Mouse (Mus musculus) olfactory bulb, adult 2 months (tissue): ENCODE data around the gene Pigh. TPM values are rescaled to one million over a fixed set of nuclear protein-coding genes. Genes with fewer than 3 reads are reported as not detected.

Experiments used
- H3K27ac ChIP-seq: fragments of 200-500 bp; 2 replicates; pipeline ENCODE4 v1.5.1; 2012; ENCODE audit warnings: low read depth, low read length; ENCODE audit not compliant: insufficient read depth
- H3K4me1 ChIP-seq: fragments of 200-500 bp; 2 replicates; pipeline ENCODE4 v1.6.1; 2012; ENCODE audit warnings: low read length; ENCODE audit not compliant: control insufficient read depth, insufficient read depth
- H3K4me3 ChIP-seq: fragments of 200-500 bp; 2 replicates; pipeline ENCODE4 v1.5.1; 2012; ENCODE audit warnings: mild to moderate bottlenecking, low read depth, low read length, moderate library complexity; ENCODE audit not compliant: insufficient read depth
- CTCF ChIP-seq: fragments of 200-500 bp; IDR thresholded peaks from 2 replicates; pipeline ENCODE4 v1.5.1; 2012; ENCODE audit warnings: low read depth, mild to moderate bottlenecking, low read length, moderate library complexity; ENCODE audit not compliant: insufficient read depth
- POLR2A ChIP-seq: fragments of 200-500 bp; IDR thresholded peaks from 2 replicates; pipeline ENCODE4 v1.6.1; 2012; ENCODE audit warnings: mild to moderate bottlenecking, low read depth, low read length, moderate library complexity; ENCODE audit not compliant: insufficient read depth
- WGBS: fragments of 180-500 bp; shearing (Covaris S2); methylation state at CpG from one replicate; pipeline ENCODE4 v1.1.7; 2018; 5-methylcytosine and 5-hydroxymethylcytosine counted together
- polyA plus RNA-seq: library from polyadenylated mRNA; stranded (reverse); fragments of >200 nt; gene quantifications from 2 replicates; pipeline ENCODE4 v1.2.4, GENCODE M21; 2012; ENCODE audit warnings: low replicate concordance; ENCODE audit not compliant: missing spikeins, insufficient read depth, insufficient read length

The Pigh gene
- polyA plus RNA-seq, 1 experiment = not detected

GRCm38 (mm10) chr12:79052073-79052472, 37.4 kb downstream of the Pigh start:
- 92% methylated on average over 2 of the region's 2 CpGs for WGBS
- Histone ChIP-seq H3K27ac (no peak overlapping the region), H3K4me1 (peaks cover 2% of the 10 kb centered on the region; the same call in 1 of the 2 replicates), H3K4me3 (no peak overlapping the region)
- TF ChIP-seq CTCF = no peak
- no peak for TF ChIP-seq POLR2A

GRCm38 (mm10) chr12:79050545-79051212, 38.8 kb downstream of the Pigh start:
- TF ChIP-seq CTCF (no peak), POLR2A (no peak)

DNA sequence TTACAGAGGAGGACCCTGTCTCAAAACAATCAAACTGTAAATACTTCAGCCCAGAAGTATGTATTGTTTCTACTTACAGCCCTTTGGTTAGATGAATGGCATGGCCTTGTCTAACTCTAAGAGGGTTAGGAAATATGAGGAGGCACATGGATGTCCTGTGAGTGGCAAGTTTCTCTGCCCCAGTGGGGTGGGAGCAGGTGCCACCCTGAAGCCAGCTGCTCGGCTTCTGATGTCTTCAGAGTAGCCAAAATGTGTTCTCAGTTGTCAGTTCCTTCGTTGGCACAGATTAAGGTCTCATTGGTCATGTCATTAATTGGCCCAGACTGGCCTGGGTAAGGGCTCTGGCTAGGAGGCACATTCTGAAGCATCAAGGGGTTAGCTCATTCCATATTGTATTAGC, 39.6 kb downstream of the Pigh start:
- peaks cover 2% of the 10 kb centered on the region; the same call in 1 of the 2 replicates for H3K4me1 ChIP-seq
- 86% methylated on average over 2 of the region's 2 CpGs for WGBS
- H3K4me3 ChIP-seq = no peak overlapping the region
- TF ChIP-seq POLR2A = no peak
- no peak for TF ChIP-seq CTCF
- H3K27ac ChIP-seq = no peak overlapping the region

More at GRCm38 (mm10) chr12:79050545-79051212, 38.8 kb downstream of the Pigh start:
- peaks cover 2% of the 10 kb centered on the region; the same call in 1 of the 2 replicates for H3K4me1 ChIP-seq
- H3K27ac ChIP-seq = no peak overlapping the region
- H3K4me3 ChIP-seq = no peak overlapping the region
- 84% methylated on average over 3 of the region's 3 CpGs for WGBS

- Histone ChIP-seq H3K4me3 (no peak overlapping the region), H3K27ac (no peak overlapping the region), H3K4me1 (peaks cover 2% of the 10 kb centered on the region; the same call in 1 of the 2 replicates)
- WGBS = 96% methylated on average over 1 of the region's 1 CpGs
- TF ChIP-seq POLR2A (no peak), CTCF (no peak)
Observed at GRCm38 (mm10) chr12:79048898-79049297, 40.6 kb downstream of the Pigh start.

GRCm38 (mm10) chr12:79047203-79047602, 42.2 kb downstream of the Pigh start:
- H3K4me1 ChIP-seq = no peaks in the 10 kb centered on the region
- no peak overlapping the region for H3K27ac ChIP-seq
- whole genome bisulfite sequencing = 96% methylated on average over 7 of the region's 7 CpGs
- no peak overlapping the region for H3K4me3 ChIP-seq
- TF ChIP-seq POLR2A = no peak
- TF ChIP-seq CTCF = no peak

- 46% methylated on average over 6 of the region's 6 CpGs for WGBS
- TF ChIP-seq CTCF (no peak), POLR2A (no peak)
- Histone ChIP-seq H3K27ac (no peak overlapping the region), H3K4me1 (no peaks in the 10 kb centered on the region), H3K4me3 (no peak overlapping the region)
Observed at GRCm38 (mm10) chr12:79046171-79046570, 43.3 kb downstream of the Pigh start.

DNA sequence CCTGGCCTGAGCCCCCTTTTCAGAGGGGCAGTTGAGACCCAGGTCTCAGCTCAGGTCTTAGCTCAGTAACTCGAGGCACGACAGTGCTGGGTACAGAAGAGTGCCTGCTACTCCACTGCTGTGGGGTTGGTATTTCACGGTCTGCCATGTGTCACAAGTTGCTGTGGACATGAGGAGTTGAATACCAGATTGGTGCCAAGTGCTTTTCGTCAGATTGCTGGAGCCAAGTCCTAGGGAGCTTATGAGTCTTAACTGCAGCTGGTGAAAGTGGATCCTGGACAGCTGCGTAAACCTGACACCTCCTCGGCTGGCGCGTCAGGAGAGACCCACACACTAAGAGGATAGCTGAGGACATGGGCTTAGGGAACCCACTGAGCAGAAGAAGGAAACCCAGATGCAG, 44.8 kb downstream of the Pigh start:
- H3K4me1 ChIP-seq = no peaks in the 10 kb centered on the region
- TF ChIP-seq CTCF = no peak
- TF ChIP-seq POLR2A = no peak
- 92% methylated on average over 8 of the region's 8 CpGs for WGBS
- no peak overlapping the region for H3K4me3 ChIP-seq
- no peak overlapping the region for H3K27ac ChIP-seq

DNA sequence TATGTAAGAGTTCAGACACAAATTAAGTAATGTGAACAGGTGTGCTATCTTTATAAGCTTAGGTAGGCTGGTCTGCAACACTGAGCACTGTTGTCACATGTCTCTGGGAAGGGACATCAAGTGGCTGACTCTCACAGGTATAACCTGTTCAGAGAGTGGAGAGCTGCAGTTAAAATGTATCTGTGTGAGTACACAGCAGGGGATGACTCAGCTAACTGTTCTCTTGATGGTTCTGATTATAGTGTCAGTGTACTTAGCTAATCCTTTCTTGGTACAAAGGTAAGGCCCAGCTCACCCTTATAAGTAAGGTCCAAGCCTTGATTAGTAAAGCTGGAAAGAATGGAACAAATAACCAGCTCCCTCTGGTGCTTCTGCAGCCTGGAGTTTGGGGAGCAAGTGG, 48.0 kb downstream of the Pigh start:
- TF ChIP-seq POLR2A (no peak), CTCF (no peak)
- H3K4me1 ChIP-seq = no peaks in the 10 kb centered on the region
- no peak overlapping the region for H3K27ac ChIP-seq
- H3K4me3 ChIP-seq = no peak overlapping the region

DNA sequence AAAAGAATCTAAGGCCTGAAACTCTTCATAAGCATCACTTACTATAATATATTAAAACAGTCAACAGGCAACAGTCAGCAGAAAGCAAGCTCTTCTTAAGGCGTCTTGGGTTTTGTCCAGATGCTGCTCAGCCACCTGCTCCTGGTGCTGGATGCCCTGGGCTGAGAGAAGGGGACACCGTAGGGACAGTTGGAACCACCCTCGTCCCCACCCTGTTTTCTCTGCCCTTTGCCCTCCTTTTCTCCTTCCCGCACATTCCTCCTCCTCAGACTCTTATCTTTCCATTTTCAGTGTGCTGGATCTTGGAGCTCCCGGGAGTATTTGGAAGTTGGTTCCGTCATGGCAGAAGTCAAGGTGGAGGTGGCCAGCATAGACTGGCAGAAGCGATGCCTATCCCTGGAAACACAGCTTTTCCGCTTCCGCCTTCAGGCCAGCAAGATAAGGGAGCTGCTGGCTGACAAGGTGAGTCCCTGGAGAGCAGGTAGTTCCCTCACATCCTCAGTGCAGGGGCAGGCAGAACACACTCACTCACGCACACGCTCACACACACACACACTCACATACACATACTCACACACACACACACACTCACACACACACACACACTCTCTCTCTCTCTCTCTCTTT, 49.1 kb downstream of the Pigh start:
- 96% methylated on average over 11 of the region's 11 CpGs for WGBS

DNA sequence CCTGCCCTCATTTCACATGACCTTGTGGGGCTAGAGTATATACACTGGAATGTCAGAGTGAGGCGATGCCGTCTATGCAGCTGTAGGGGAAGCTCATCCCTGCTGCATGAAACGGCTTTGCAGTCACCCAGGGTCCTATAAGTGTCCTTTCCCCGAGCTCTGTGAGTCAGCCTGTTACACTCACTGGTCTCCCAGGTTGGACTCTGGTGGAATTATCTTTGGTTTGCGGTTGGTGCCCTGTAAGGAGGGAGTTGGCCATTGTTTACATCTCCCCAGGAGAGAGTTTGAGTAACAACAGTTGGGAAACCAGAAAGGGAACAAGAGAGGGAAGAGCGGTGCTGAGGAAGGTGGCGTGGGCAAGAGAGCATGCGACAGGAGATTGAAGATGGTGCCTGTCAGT, 49.7 kb downstream of the Pigh start:
- WGBS = 88% methylated on average over 8 of the region's 8 CpGs
- TF ChIP-seq CTCF = no peak
- TF ChIP-seq POLR2A = no peak
- no peaks in the 10 kb centered on the region for H3K4me1 ChIP-seq
- H3K27ac ChIP-seq = no peak overlapping the region
- H3K4me3 ChIP-seq = no peak overlapping the region

More for the DNA sequence above, 49.1 kb downstream of the Pigh start:
- no peak for TF ChIP-seq POLR2A
- no peak for TF ChIP-seq CTCF
- no peak overlapping the region for H3K27ac ChIP-seq
- H3K4me1 ChIP-seq = no peaks in the 10 kb centered on the region
- H3K4me3 ChIP-seq = no peak overlapping the region
